Mouse (Mus musculus) E14TG2a.4 (cell line): Measurements from ENCODE around the gene Olfr462.

ENCODE experiments used
- CTCF ChIP-seq: conservative IDR thresholded peaks from 2 replicates; pipeline ENCODE4 v1.5.1; 2014; ENCODE audit warnings: low read length
- NANOG ChIP-seq: IDR thresholded peaks from 2 replicates; pipeline ENCODE4 v1.6.1; 2014; ENCODE audit warnings: borderline replicate concordance, low read length, mixed read lengths
- POU5F1 ChIP-seq: IDR thresholded peaks from 2 replicates; pipeline ENCODE4 v1.6.1; 2014; ENCODE audit warnings: low read length, borderline replicate concordance

GRCm38 (mm10) chr11:87840676-87841075 is 51.4 kb downstream of the Olfr462 start:
- TF ChIP-seq CTCF (no peak), NANOG (no peak), POU5F1 (no peak)
